Mouse (Mus musculus) gastrocnemius, postnatal 14 days (tissue): ENCODE measurements around the gene Paxx. TPM values are rescaled to one million over a fixed set of nuclear protein-coding genes. Genes with fewer than 3 reads are reported as not detected.
A peak's percentile ranks its signal among the peaks of the same experiment; 100 is the strongest.

Experiments
- DNase-seq: peaks from one replicate; pipeline ENCODE4 v3.0.0; 2021; ENCODE audit warnings: mixed read lengths
- intact Hi-C: fragments of 180-260 bp; cut with DNase I; formaldehyde crosslinking; loops from one replicate; pipeline ENCODE4 v1.15.1; 2025; ENCODE audit warnings: low total_unique reads
- total RNA-seq, 2 experiments: library from RNA; stranded (reverse); gene quantifications; 2 replicates each; pipeline ENCODE4 v1.2.3; 2021

Gene Paxx
- total RNA-seq, 2 experiments from 2014 or later: 15.7 to 18.9 TPM

- no peak for DNase-seq
- intact Hi-C loops: no loop called here
Observed at GRCm38 (mm10) chr2:25487965-25488670, 27.2 kb upstream of the Paxx start.

GRCm38 (mm10) chr2:25484901-25485647, 24.2 kb upstream of the Paxx start:
- DNase-seq: no peak
- intact Hi-C loops: loop anchor here (5.0 kb wide), 1 partner anchor 63 kb away; the partner anchor contains the start of gene Fut7

DNA sequence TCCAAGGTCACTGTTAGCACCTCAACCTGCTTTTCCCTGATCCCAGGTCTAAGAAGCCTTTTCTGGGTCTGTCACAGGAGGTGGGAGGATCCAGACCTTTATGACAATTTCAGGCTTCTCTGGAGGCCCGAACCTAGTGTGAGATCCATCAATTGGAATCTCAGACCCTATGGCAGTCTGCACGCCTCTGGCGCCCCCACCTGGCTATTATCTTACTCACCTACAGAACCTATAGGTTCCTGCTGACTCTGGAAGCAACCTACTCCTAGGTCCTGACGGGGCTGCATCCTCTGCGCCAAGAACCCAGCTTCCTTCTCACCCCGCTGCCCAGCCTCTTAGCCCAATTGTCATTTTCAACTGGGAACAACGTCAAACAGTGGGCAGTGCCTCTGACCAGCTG, 22.1 kb upstream of the Paxx start:
- intact Hi-C loops: loop anchor here (5.0 kb wide), 1 partner anchor 61 kb away; the partner anchor contains the start of gene Fut7
- no peak for DNase-seq

DNA sequence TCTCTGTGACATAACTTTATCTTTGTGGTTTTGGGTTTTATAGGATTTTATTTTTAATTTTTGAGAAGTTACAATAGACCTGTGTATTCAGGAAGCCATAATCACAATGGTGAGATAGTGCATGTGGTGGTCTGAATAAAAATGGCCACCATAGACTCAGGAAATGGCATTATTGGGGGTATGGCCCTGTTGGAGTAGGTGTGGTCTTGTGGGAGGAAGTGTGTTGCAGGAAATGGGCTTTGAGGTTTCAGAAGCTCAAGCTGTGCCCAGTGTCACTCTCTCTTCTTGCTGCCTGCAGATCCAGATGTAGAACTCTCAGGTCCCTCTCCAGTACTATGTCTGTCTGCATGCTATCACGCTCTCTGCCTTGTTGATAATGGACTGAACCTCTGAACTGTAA, 19.6 kb upstream of the Paxx start:
- no peak for DNase-seq
- intact Hi-C loops: loop anchor here (5.0 kb wide), 1 partner anchor 58 kb away; the partner anchor contains the start of gene Fut7

DNA sequence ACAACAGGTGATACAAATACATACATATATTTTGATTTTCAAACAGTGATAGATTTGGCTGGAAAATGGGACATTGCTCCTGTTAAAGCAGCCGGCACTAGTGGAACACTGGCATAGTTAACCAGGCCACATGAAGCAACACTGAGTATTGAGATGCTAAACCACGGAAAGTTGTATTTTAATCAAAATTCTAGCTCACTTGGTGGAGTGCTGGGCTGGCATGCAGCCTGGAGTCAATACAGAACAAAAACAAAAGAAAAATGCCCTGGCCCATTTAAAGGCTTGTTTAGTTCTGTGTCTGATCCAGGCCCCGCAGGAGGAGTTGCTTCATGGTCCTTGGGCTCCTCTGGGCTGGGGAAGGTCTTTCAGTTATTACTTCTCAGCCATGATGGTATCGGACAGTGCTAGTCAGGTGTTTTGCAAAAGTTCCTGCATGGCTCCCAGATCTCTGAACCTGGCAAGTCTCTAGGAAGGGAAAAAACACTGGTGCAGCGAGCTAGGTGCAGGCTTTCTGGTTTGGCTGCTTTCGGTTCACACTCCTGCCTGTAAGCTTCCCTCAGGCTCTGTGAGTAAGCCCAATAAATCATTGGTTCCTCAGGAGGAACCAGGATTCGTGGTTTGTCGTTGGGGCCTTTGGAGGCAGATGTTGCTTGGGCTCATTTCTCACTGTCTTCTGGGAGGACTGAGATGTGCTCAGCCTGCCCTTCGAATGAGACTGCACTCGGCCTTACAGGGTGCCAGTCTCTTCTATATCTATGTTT, 18.8 kb upstream of the Paxx start:
- DNase-seq: no peak
- intact Hi-C loops: loop anchor here (5.0 kb wide), 1 partner anchor 57 kb away; the partner anchor contains the start of gene Fut7

GRCm38 (mm10) chr2:25477967-25478675, 17.2 kb upstream of the Paxx start:
- DNase-seq: peak; percentile 46
- intact Hi-C loops: no loop called here

DNA sequence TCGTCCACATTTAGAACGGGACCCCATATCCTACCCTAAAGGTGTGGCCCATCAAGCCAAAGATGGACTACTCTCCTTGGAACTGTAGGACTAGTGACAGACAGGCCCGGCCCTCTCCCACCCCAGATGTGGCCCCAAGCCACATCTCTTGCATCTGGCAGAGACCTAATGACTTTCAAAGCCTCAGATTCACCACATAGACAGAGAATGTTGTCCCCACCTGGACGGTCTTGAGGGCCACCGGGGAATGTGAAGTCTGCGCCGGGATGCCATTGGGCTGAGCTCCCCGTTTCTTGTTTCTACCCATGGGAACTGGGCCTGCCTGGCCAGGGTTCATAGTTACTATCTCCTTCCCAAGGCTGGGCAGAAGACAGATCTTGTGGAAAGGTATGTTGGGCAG, 16.6 kb upstream of the Paxx start:
- DNase-seq: no peak
- intact Hi-C loops: no loop called here

DNA sequence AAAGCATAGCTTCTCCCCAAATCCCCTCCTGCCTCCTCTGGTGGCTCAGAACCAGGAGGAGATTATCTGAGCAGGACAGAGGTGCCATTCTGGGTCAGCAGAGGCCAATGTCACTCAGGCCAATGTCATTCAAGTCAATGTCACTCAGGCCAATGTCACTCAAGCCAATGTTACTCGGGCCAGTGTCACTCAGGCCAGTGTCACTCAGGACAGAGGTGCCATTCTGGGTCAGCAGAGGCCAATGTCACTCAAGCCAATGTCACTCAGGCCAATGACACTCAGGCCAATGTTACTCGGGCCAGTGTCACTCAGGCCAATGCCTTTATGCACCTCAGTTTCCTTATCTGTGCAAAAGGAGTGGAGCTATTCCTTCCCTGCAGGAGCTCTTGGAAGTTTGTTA, 11.7 kb upstream of the Paxx start:
- DNase-seq: no peak
- intact Hi-C loops: no loop called here

DNA sequence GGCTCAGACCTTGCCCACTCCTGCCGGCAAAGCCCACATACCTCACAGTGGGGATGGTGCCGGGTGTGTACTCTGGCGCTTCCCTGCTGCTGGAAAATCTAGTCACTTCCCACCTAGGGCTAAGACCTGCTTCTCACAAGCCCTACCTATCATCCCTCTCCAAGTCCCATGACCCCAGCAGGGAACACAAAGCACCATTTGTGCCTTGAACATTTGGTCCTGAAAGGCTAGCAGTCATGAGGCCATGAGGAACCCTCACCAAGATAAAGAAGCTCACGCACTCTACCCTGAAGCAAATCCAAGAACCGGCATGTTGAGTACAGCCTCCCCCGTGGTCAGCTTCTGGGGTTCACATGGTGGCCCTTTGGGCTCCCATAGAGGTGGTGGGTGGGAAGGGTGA, 9.1 kb upstream of the Paxx start, which contains the start of gene Ptgds:
Gene Ptgds (minus strand): TSS at position 78 of the 400 bp plus-strand sequence.
- intact Hi-C loops: no loop called here
- DNase-seq: no peak

DNA sequence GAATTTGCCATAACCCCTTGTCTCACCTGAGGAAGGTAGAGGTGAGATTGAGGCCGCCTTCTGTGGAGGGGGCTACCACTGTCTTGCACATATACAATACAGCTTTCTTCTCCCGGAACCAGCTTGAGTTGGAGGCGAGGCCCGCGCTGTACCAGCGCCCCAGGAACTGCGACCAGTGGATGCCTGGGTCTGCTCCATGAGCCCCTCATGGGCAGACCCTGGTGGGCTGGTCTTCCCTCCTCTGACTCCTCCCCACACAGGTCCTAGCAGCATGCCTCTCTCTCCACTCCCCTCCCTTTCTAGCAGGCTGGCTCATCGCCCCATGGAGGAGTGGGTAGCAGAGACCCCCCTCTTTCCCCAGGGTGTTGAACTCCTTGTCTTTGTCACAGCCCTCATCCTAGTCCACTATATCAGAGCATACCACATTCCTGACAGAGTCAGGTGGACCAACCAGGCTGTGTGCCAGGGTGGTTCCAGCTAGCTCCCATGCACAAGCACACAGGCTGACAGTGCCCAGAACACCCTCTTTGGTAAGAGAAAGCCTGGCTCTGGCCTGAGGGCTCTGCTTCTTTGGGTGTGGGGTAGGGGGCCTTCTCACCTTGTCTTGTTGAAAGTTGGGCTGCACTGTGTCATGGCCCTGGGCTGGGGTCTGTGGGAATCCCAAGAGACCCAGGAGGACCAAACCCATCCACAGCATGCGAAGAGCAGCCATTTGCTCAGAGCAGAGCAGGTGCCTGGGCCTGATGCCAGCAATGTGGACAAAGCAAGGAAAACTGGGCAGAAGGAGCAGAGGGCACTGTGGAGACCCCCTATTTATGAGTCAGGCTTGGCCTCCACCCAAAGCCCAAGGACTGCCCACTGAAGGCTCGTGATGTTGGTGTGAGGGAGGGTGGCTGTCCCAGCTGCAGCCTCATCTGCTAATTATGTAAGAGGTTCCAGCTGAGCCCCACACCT, 8.3 kb upstream of the Paxx start:
- no peak for DNase-seq
- intact Hi-C loops: no loop called here

DNA sequence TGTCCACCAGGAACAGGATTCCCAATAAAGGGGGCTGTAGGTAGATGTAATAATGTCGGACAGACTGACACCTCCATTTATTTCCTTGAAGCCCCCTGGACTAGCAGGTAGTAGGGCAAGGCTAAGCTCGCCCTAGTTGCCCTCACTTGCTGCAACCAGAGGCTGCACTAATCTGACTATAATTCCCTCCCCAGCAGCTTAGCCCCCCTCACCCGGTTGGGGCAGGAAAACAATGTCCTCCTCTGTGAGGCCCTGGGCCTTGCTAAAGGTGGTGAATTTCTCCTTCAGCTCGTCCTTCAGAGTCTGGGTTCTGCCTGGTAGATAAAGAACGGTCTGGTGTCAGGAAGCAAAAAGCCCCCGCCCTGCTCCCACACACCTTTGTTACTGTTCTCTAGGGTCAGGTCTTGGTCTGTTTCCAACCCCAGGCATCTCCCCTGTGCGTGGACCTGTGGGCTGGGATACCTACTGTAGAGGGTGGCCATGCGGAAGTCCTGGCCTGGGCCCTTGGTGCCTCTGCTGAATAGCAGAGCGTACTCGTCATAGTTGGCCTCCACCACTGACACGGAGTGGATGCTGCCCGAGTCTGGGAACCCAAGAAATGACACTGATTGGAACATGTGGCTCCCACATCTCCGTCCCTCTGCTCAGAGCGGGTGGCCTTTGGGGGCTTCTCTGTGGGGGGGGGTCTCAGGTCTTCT, 6.9 kb upstream of the Paxx start:
- intact Hi-C loops: no loop called here
- no peak for DNase-seq

GRCm38 (mm10) chr2:25465816-25466635, 5.1 kb upstream of the Paxx start:
- DNase-seq: no peak
- intact Hi-C loops: no loop called here

- no peak for DNase-seq
- intact Hi-C loops: no loop called here
Observed at GRCm38 (mm10) chr2:25465256-25465655, 4.4 kb upstream of the Paxx start.

GRCm38 (mm10) chr2:25463630-25464029, 2.7 kb upstream of the Paxx start:
- DNase-seq: no peak
- intact Hi-C loops: no loop called here

- intact Hi-C loops: no loop called here
- no peak for DNase-seq
Observed at GRCm38 (mm10) chr2:25461407-25461806, 513 bp upstream of the Paxx start.

GRCm38 (mm10) chr2:25460135-25460534, 759 bp downstream of the Paxx start:
- intact Hi-C loops: no loop called here
- DNase-seq: peak; percentile 28

- intact Hi-C loops: no loop called here
- peak; percentile 79 for DNase-seq
Observed at GRCm38 (mm10) chr2:25458911-25459310, 2.0 kb downstream of the Paxx start.
